Mouse (Mus musculus) cortical plate, adult 2 months (tissue): ENCODE data around the gene Gmeb1.

Source experiments
- CTCF ChIP-seq: fragments of 200-500 bp; IDR thresholded peaks from 2 replicates; pipeline ENCODE4 v1.5.1; 2011; ENCODE audit warnings: mild to moderate bottlenecking, control low read depth, low read length; ENCODE audit not compliant: insufficient read depth; ENCODE audit errors: extremely low read depth
- POLR2A ChIP-seq: fragments of 200-500 bp; IDR thresholded peaks from 2 replicates; pipeline ENCODE4 v1.6.1; 2011; ENCODE audit warnings: mild to moderate bottlenecking, low read length, control low read depth; ENCODE audit not compliant: insufficient read depth; ENCODE audit errors: extremely low read depth

GRCm38 (mm10) chr4:132234710-132235109 is 26.7 kb downstream of the Gmeb1 start:
- TF ChIP-seq CTCF (no peak), POLR2A (no peak)
